Mouse (Mus musculus) cerebellum, adult 2 months (tissue): ENCODE data around the gene Ccdc117.

ENCODE experiments used
- CTCF ChIP-seq: fragments of 200-500 bp; IDR thresholded peaks from 2 replicates; pipeline ENCODE4 v1.5.1; 2011; ENCODE audit warnings: low read depth, mild to moderate bottlenecking, control low read depth, low read length, moderate library complexity, borderline replicate concordance; ENCODE audit not compliant: insufficient read depth
- POLR2A ChIP-seq: fragments of 200-500 bp; IDR thresholded peaks from 2 replicates; pipeline ENCODE4 v1.6.1; 2011; ENCODE audit warnings: low read length, control low read depth, borderline replicate concordance; ENCODE audit not compliant: insufficient read depth

DNA sequence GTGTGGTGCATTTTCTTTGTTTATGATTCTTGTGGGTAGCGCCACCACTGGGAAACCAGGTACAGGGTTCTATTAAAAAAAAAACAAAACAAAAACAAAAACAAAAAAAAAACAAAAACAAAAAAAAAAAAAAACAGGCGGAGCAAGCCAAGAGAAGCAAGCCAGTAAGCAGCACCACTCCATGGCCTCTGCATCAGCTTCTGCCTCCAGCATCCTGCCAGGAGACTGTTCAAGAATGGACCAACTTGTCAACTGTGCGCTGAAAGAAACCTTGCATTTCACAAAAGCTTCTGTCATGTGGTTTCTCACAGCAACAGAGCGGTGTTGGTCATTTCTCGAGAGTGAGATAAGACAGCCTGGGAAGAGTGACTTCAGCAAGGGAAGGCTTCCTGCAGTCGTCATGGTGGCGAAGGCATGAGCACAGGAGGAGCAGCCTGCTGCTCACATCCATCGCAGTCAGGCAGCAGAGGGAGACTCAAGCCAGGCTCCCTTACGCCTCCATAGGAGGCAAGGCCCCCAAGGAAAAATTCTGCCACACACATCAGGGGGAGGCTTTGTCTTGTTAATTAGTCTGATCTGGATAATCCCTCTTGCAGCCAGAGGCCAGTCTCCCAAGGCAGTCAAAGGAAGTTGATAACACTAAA is 20.8 kb upstream of the Ccdc117 start:
- no peak for TF ChIP-seq CTCF
- no peak for TF ChIP-seq POLR2A
